Mouse (Mus musculus) kidney, adult 2 months (tissue): Measurements from ENCODE around the gene Hist1h1d. TPM values are rescaled to one million over a fixed set of nuclear protein-coding genes. Genes with fewer than 3 reads are reported as not detected.
A peak's percentile ranks its signal among the peaks of the same experiment; 100 is the strongest.

ENCODE experiments used
- DNase-seq: peaks from one replicate; pipeline ENCODE4 v3.0.0; 2021
- H3K27ac ChIP-seq: fragments of 200-500 bp; 2 replicates; pipeline ENCODE4 v1.5.1; 2012; ENCODE audit warnings: low read depth, low read length, control low read depth, inconsistent platforms; ENCODE audit not compliant: insufficient read depth
- H3K27me3 ChIP-seq: fragments of 200-500 bp; replicated peaks from 2 replicates; pipeline ENCODE4 v1.6.1; 2012; ENCODE audit warnings: mild to moderate bottlenecking, moderate library complexity, low read length, inconsistent platforms; ENCODE audit not compliant: control insufficient read depth, insufficient read depth
- H3K36me3 ChIP-seq: fragments of 200-500 bp; 2 replicates; pipeline ENCODE4 v1.6.1; 2012; ENCODE audit warnings: mild to moderate bottlenecking, moderate library complexity, low read length, inconsistent platforms; ENCODE audit not compliant: control insufficient read depth, insufficient read depth
- H3K4me1 ChIP-seq: fragments of 200-500 bp; 2 replicates; pipeline ENCODE4 v1.6.1; 2011; ENCODE audit warnings: low read length; ENCODE audit not compliant: control insufficient read depth, insufficient read depth
- H3K4me3 ChIP-seq: fragments of 200-500 bp; 2 replicates; pipeline ENCODE4 v1.5.1; 2011; ENCODE audit warnings: mild to moderate bottlenecking, low read depth, low read length, control low read depth; ENCODE audit not compliant: insufficient read depth
- CTCF ChIP-seq: fragments of 200-500 bp; conservative IDR thresholded peaks from 2 replicates; pipeline ENCODE4 v1.5.1; 2011; ENCODE audit warnings: low read depth, mild to moderate bottlenecking, control low read depth, low read length, moderate library complexity, mixed read lengths; ENCODE audit not compliant: insufficient read depth, insufficient read length
- POLR2A ChIP-seq: fragments of 200-500 bp; IDR thresholded peaks from one replicate; pipeline ENCODE4 v1.6.1; 2011; ENCODE audit warnings: low read depth, low read length, control low read depth
- WGBS: fragments of 180-500 bp; shearing (Covaris S2); methylation state at CpG from one replicate; pipeline ENCODE4 v1.1.7; 2018; 5-methylcytosine and 5-hydroxymethylcytosine counted together
- polyA plus RNA-seq: library from polyadenylated mRNA; depleted of rRNA; stranded (reverse); fragments of >200 nt; gene quantifications from 2 replicates; pipeline ENCODE4 v1.2.3, GENCODE M21; 2012

Gene Hist1h1d
- polyA plus RNA-seq, 1 experiment: 0.09 TPM

DNA sequence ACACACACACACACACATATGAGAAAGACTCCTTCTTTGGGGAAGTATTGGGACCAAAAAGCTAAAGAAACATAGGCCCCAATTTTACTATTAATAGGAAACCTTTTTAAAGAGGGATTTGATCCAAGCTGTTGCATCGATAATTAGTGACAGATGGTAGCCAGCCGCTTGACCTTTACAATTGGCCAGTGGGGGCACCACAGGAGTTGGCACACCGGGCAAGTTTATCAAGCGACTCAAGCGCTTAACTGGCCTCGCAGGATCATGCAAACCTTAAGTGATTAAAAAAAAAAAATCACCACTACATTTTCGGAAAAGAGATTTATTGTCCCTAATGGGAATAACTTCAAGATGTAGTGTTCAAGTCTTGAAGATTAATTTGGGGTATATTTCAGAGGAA is 39.6 kb downstream of the Hist1h1d start:
- H3K27ac ChIP-seq: no peak overlapping the region
- WGBS: 43% methylated on average over 7 of the region's 7 CpGs

DNA sequence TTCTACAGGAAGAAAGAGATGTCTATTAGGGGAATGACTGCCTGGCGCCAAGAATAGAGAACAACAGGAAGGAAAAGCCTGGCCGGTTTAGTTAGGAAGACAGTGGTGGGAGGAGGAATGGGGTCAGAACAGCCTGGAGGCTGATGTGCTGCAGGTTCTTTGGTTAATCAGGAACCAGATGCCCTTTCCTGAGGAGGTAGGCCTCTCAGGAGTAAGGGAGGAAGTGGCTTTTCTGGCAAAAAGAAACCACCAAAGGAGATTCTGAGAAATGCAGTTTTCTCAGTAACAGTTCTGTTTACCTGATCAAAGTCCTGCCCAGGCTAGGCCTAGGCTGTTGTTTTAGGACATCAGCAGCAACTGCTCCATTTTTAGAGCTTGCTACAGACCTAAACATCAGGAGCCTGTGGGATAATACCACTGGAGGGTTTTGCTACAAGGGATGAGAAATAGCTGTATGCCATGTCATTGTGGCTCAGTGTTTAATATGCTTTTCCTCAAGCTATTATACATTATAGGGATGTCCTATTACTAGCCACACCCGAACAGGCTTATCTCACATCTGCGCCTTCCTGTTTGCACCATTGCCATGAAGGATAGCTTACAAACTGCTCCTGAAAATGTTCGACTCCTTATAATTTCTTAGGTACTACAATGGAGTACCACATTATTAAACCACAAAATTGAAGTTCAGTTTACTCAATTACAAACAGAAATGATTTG is 40.1 kb downstream of the Hist1h1d start:
- Histone ChIP-seq H3K27me3 (no peaks in the 10 kb centered on the region), H3K4me1 (peaks cover 2% of the 10 kb centered on the region; the same call in 1 of the 2 replicates), H3K36me3 (no peaks in the 10 kb centered on the region), H3K27ac (peak overlapping the region; percentile 1; the same call in 1 of the 2 replicates), H3K4me3 (no peak overlapping the region)
- peak; percentile 80 for DNase-seq
- 43% methylated on average over 5 of the region's 5 CpGs for WGBS
- TF ChIP-seq CTCF: no peak
- TF ChIP-seq POLR2A: no peak

More for the DNA sequence above, 39.6 kb downstream of the Hist1h1d start:
- peak; percentile 8 for DNase-seq
- Histone ChIP-seq H3K27me3 (no peaks in the 10 kb centered on the region), H3K36me3 (no peaks in the 10 kb centered on the region), H3K4me1 (peaks cover 2% of the 10 kb centered on the region; the same call in 1 of the 2 replicates), H3K4me3 (no peak overlapping the region)
- TF ChIP-seq POLR2A: no peak

DNA sequence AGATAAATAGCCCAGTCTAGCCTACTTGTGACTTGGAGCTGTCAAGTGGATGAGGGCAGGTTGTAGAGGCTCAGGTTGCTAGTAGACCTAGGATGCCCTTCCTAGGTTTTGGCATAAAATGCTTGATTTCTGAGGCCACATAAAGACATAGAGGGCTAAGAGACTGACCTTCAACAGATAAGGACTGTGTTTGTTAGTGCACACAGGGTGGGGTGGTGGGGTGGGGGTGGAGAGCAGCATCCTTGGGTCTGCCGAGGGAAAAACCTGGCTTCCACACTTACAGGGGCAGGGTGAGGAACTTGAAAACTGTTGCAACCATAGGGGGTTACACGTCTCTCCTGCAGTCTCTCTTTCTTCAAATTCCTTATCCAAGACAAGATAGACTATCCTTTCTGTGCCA is 42.1 kb downstream of the Hist1h1d start:
- H3K27me3 ChIP-seq: no peaks in the 10 kb centered on the region
- no peak overlapping the region for H3K27ac ChIP-seq
- no peaks in the 10 kb centered on the region for H3K36me3 ChIP-seq
- peaks cover 2% of the 10 kb centered on the region; the same call in 1 of the 2 replicates for H3K4me1 ChIP-seq
- H3K4me3 ChIP-seq: no peak overlapping the region
- no peak for DNase-seq
- TF ChIP-seq CTCF (no peak), POLR2A (no peak)
- 91% methylated on average over 2 of the region's 2 CpGs for WGBS

DNA sequence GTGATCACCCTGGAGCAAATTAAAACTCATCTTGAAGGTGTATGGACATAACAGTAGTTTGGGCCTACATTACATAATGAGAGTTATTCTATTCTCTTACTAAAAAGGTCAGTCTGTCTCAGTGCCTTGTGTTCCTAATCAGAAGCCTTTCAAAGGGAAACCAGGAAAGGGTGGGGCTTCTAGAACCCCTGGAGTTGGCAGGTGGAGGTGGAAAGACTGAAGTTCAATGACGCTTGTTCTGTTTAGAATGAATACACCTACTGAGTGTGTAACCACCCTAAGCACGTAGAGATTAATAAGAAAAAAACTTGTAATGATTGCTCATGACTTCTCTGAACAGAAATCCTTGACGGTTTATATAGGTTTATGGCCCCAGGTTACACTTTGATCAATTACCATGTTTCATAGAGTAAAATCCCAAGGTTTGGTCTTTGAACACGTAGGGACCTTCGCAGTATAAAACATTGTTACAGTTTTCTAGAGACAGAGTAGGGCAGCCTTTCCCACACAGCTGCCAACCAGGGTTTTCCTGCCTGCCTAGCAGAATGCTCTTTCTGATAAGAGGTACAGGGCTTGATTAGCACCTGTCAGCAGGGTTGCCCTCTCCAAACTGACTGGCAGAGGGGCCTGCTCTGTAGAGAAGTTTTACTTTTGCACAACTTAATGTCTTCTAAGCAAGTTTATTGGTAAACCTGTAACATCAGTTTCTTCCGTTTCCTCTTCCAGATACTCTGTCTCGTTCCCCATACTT is 42.7 kb downstream of the Hist1h1d start:
- no peaks in the 10 kb centered on the region for H3K27me3 ChIP-seq
- DNase-seq: no peak
- H3K4me3 ChIP-seq: no peak overlapping the region
- 85% methylated on average over 7 of the region's 7 CpGs for WGBS
- no peak for TF ChIP-seq CTCF
- TF ChIP-seq POLR2A: no peak
- H3K4me1 ChIP-seq: peaks cover 2% of the 10 kb centered on the region; the same call in 1 of the 2 replicates
- H3K27ac ChIP-seq: no peak overlapping the region
- H3K36me3 ChIP-seq: no peaks in the 10 kb centered on the region

DNA sequence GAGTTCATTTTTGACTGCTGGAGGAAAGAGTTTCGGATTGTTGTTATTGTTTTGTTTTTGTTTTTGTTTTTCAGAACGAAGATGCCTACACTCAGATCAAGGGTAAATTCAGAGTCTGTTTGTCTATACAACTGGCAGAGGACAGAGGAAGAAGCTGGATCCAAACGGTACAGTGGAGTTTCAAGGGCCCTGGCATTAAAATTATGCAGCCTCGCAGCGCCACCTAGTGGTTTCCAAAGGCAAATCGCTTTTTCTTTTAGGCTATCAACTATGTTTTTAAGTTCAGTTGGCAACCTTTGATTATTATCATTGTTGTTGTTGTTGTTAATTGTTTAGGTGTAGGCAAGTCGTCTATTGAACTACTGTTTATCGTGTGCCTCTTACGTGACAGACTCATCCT is 44.9 kb downstream of the Hist1h1d start:
- DNase-seq: peak; percentile 76

DNA sequence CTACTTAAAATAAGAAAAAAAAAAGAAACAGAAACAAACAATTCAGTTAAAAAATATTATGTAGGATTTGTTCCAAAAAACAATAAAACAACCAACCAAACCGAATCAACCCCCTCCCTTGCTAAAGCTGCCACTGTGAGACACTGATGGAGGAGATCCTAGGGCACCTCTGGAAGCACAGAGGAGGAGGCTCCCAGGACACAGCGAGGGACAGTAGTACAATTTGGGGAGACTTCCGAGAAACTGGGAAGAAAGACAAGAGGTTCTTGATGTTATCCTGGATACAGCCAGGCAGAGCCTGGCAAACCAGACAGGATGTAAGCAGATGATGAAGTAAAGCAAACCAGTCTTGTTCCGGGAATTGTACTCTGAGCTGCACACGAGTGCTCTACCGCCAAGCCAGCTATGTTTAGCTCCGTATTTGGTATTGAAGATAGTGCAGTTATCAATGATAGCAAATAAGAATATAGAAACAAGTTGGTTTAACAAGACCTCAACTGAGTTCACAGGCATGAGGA is 50.2 kb downstream of the Hist1h1d start:
- WGBS: 65% methylated on average over 7 of the region's 7 CpGs
- no peaks in the 10 kb centered on the region for H3K27me3 ChIP-seq

More for the DNA sequence above, 44.9 kb downstream of the Hist1h1d start:
- WGBS: 7% methylated on average over 9 of the region's 9 CpGs
- TF ChIP-seq POLR2A: no peak
- TF ChIP-seq CTCF: peak; percentile 74
- Histone ChIP-seq H3K27ac (no peak overlapping the region), H3K27me3 (no peaks in the 10 kb centered on the region), H3K4me1 (peaks cover 1% of the 10 kb centered on the region; the same call in 1 of the 2 replicates), H3K4me3 (no peak overlapping the region), H3K36me3 (no peaks in the 10 kb centered on the region)

DNA sequence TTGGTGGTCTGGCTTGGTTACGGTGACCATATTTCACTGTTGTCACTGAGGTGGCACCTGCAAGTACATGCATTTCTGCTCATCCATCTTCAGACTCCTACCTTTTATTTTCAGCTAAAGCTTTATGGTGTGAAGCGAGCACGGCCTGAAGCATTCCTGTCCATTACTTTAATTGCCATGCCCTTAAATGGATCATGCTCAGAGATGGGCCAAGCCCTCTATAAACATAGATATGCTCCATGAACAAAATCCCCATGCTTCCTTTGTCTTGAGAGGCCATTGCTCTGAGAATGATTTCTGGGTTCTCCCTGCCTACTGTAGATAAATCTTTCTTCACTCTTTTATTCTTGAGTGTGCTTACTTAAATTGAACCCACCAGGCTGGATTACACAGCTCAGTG is 51.4 kb downstream of the Hist1h1d start:
- Histone ChIP-seq H3K36me3 (no peaks in the 10 kb centered on the region), H3K4me1 (no peaks in the 10 kb centered on the region), H3K27me3 (no peaks in the 10 kb centered on the region), H3K4me3 (no peak overlapping the region), H3K27ac (no peak overlapping the region)
- TF ChIP-seq POLR2A: no peak
- TF ChIP-seq CTCF: no peak
- no peak for DNase-seq
- 55% methylated on average over 3 of the region's 3 CpGs for WGBS

More for the DNA sequence above, 50.2 kb downstream of the Hist1h1d start:
- no peak overlapping the region for H3K27ac ChIP-seq
- TF ChIP-seq POLR2A (no peak), CTCF (no peak)
- no peaks in the 10 kb centered on the region for H3K4me1 ChIP-seq
- DNase-seq: no peak
- no peaks in the 10 kb centered on the region for H3K36me3 ChIP-seq
- H3K4me3 ChIP-seq: no peak overlapping the region
